Mouse (Mus musculus) liver, postnatal 0 days (tissue): ENCODE data around the gene Olfr374.
"Not testable (repeated sequence)": the region's sequence is repeated elsewhere in the genome, so short reads cannot be mapped to it uniquely, and the experiment has no call there.

ENCODE experiments used
- CTCF ChIP-seq: sonication (generic); IDR thresholded peaks from 2 replicates; pipeline ENCODE4 v1.5.1; 2016; ENCODE audit warnings: antibody characterized with exemption, low read depth
- EP300 ChIP-seq: IDR thresholded peaks from 2 replicates; pipeline ENCODE4 v1.6.1; 2016; ENCODE audit warnings: antibody characterized with exemption, low read depth, mild to moderate bottlenecking

DNA sequence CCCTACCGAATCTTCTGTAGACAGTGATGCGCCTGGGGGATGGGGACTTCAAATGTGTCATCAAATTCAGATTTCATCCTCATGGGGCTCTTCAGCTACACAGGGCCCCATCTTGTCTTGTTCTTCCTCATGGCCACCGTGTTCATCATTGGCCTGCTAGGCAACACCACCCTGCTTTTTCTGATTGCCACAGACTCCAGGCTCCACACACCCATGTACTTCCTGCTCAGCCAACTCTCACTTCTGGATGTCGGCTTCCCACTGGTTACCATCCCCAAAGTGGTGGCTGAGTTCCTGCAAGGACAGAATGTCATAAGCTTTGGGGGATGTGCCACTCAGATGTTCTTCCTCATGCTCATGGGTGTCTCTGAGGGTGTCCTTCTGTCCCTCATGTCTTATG lies 49.2 kb upstream of the Olfr374 start:
- TF ChIP-seq CTCF, EP300: not testable (repeated sequence)
